Mouse (Mus musculus): ENCODE results near the gene Slc16a14.
"Not testable (repeated sequence)": the region's sequence is repeated elsewhere in the genome, so short reads cannot be mapped to it uniquely, and the experiment has no call there.

DNA sequence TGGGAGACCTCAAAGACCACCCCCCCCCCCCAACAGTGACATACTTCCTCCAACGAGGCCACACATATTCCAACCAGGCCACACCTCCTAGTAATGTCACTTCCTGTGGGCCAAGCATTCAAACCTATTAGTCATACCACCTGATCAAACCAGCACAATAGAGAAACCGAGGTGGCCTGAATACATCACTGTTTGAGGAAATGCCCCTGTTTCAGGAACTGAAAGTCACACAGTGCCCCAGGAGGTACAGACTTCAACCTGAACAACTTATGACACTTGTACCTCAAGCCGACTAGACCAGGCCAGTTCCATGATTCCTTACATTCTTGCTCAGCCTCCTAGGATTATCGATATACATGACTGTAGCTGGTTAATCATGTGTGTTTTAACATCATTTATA, 22.8 kb upstream of the Slc16a14 start:
- not testable (repeated sequence) for TF ChIP-seq HCFC1 (IDR thresholded peaks at IDR 0.05; ENCODE audit: borderline replicate concordance, insufficient read depth, low read length); CHD2 (IDR thresholded peaks at IDR 0.05; ENCODE audit: low read depth, low read length); ZNF384 (IDR thresholded peaks at IDR 0.05; ENCODE audit: low read depth, low read length)
